Mouse (Mus musculus): ENCODE results near the gene Zfp11.

Zfp11 gene

DNA sequence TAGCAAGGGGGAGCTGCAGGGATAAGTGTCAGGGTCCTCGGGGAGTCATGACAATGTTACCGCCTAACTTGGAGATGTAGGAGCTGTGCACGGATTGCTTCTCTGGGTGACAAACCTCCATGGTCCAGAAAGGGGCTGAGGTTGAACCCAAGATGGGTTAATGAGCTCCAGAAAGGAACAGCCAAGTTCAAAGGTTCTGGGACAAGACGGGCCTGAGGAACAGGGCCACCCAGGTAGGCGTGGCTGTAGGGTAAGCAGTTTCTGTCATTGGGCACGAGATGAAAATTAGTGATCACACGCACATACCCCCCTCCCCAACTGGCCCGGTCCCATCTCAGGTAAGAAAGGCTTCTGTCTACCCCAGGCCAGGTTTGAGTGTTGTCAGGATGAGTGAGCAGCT is 62.4 kb downstream of the Zfp11 start:
- DNase-seq = no peak
